Mouse (Mus musculus) CH12.LX (cell line): ENCODE measurements around the gene Cdk5. TPM values are rescaled to one million over a fixed set of nuclear protein-coding genes. Genes with fewer than 3 reads are reported as not detected.

Source experiments
- DNase-seq: peaks from one replicate; pipeline ENCODE4 v3.0.0-alpha.2; 2013; ENCODE audit errors: extremely low read depth
- H3K27ac ChIP-seq: 2 replicates; pipeline ENCODE4 v1.5.1; 2012; ENCODE audit warnings: low read depth, mild to moderate bottlenecking, control low read depth, moderate library complexity; ENCODE audit not compliant: insufficient read depth
- H3K27me3 ChIP-seq: replicated peaks from 2 replicates; pipeline ENCODE3; 2012; ENCODE audit warnings: inconsistent platforms
- H3K36me3 ChIP-seq, 2 experiments: replicated peaks in 1 of 2; 2 replicates each; pipeline versions ENCODE3 to v1.6.1; 2012; ENCODE audit warnings: inconsistent platforms in 1 of 2, low read length in 1 of 2, mild to moderate bottlenecking in 1 of 2, mixed read lengths in 1 of 2, moderate library complexity in 1 of 2; ENCODE audit not compliant: control insufficient read depth in 1 of 2, insufficient read depth in 1 of 2
- H3K4me1 ChIP-seq, 2 experiments: 2 replicates each; pipeline ENCODE4 v1.6.1; 2012; ENCODE audit warnings: inconsistent platforms in 1 of 2, moderate library complexity in 1 of 2; ENCODE audit not compliant: insufficient read depth in 2 of 2, control insufficient read depth in 1 of 2
- H3K4me2 ChIP-seq: 2 replicates; pipeline ENCODE4 v1.6.1; 2012; ENCODE audit warnings: low read depth, mild to moderate bottlenecking, control low read depth; ENCODE audit not compliant: poor library complexity, insufficient read depth, severe bottlenecking
- H3K4me3 ChIP-seq, 3 experiments: fragments of 150-350 bp in 1 of 3; sonication (generic) in 1 of 3; replicated peaks in 1 of 3; 2 replicates each; pipeline versions ENCODE3 to v1.5.1; 2011 to 2012; ENCODE audit warnings: low read depth in 2 of 3, low read length in 2 of 3, mild to moderate bottlenecking in 2 of 3, moderate library complexity in 2 of 3, control low read depth in 1 of 3, improper control_type of control experiment in 1 of 3, inconsistent platforms in 1 of 3, mixed read lengths in 1 of 3; ENCODE audit not compliant: poor library complexity in 1 of 3
- H3K79me2 ChIP-seq: replicated peaks from 2 replicates; pipeline ENCODE4 v1.6.1; 2012; ENCODE audit warnings: mild to moderate bottlenecking, moderate library complexity; ENCODE audit not compliant: control insufficient read depth, poor library complexity, insufficient read depth, severe bottlenecking; ENCODE audit errors: extremely low read depth
- H3K9ac ChIP-seq: 2 replicates; pipeline ENCODE4 v1.6.1; 2012; ENCODE audit warnings: low read depth, mild to moderate bottlenecking, control low read depth, moderate library complexity; ENCODE audit not compliant: insufficient read depth
- H3K9me3 ChIP-seq: replicated peaks from 2 replicates; pipeline ENCODE3; 2012; ENCODE audit warnings: low read length, inconsistent platforms, mixed read lengths
- BHLHE40 ChIP-seq: IDR thresholded peaks from 2 replicates; pipeline ENCODE4 v1.6.1; 2011; ENCODE audit warnings: mild to moderate bottlenecking, low read depth, low read length, improper control_type of control experiment
- CTCF ChIP-seq, 2 experiments: IDR thresholded peaks in 1 of 2; conservative IDR thresholded peaks in 1 of 2; 2 replicates each; pipeline ENCODE4 v1.5.1; 2011 to 2012; ENCODE audit warnings: low read depth in 2 of 2, low read length in 2 of 2, improper control_type of control experiment in 1 of 2, inconsistent platforms in 1 of 2, mild to moderate bottlenecking in 1 of 2, moderate library complexity in 1 of 2
- HCFC1 ChIP-seq: IDR thresholded peaks from 2 replicates; pipeline ENCODE4 v1.6.1; 2012; ENCODE audit warnings: low read depth, mild to moderate bottlenecking, inconsistent platforms, low read length, improper control_type of control experiment
- IRF4 ChIP-seq: IDR thresholded peaks from 2 replicates; pipeline ENCODE4 v1.6.1; 2014; ENCODE audit warnings: low read depth, mild to moderate bottlenecking, inconsistent platforms, low read length, improper control_type of control experiment
- JUND ChIP-seq: conservative IDR thresholded peaks from 2 replicates; pipeline ENCODE4 v1.6.1; 2011; ENCODE audit warnings: low read depth, low read length, improper control_type of control experiment
- MAX ChIP-seq: IDR thresholded peaks from 2 replicates; pipeline ENCODE4 v1.6.1; 2011; ENCODE audit warnings: low read length, improper control_type of control experiment
- MEF2A ChIP-seq: IDR thresholded peaks from 2 replicates; pipeline ENCODE4 v1.6.1; 2014; ENCODE audit warnings: low read depth, mild to moderate bottlenecking, inconsistent platforms, low read length, improper control_type of control experiment, borderline replicate concordance
- MYC ChIP-seq: IDR thresholded peaks from 2 replicates; pipeline ENCODE4 v1.6.1; 2011; ENCODE audit warnings: low read depth, mild to moderate bottlenecking, improper control_type of control experiment, low read length
- POLR2A ChIP-seq: IDR thresholded peaks from 2 replicates; pipeline ENCODE4 v1.6.1; 2011; ENCODE audit warnings: low read depth, mild to moderate bottlenecking, improper control_type of control experiment, low read length
- RAD21 ChIP-seq: IDR thresholded peaks from 2 replicates; pipeline ENCODE4 v1.6.1; 2011; ENCODE audit warnings: low read depth, mild to moderate bottlenecking, low read length, improper control_type of control experiment, moderate library complexity
- SIN3A ChIP-seq: IDR thresholded peaks from 2 replicates; pipeline ENCODE4 v1.6.1; 2012; ENCODE audit warnings: low read length, improper control_type of control experiment, inconsistent platforms
- SMC3 ChIP-seq: IDR thresholded peaks from 2 replicates; pipeline ENCODE4 v1.6.1; 2011; ENCODE audit warnings: low read depth, low read length, improper control_type of control experiment
- TCF12 ChIP-seq: IDR thresholded peaks from 2 replicates; pipeline ENCODE4 v1.6.1; 2014; ENCODE audit warnings: low read depth, mild to moderate bottlenecking, inconsistent platforms, low read length, improper control_type of control experiment
- UBTF ChIP-seq: IDR thresholded peaks from 2 replicates; pipeline ENCODE4 v1.6.1; 2012; ENCODE audit warnings: low read depth, mild to moderate bottlenecking, inconsistent platforms, low read length, improper control_type of control experiment, moderate library complexity
- USF1 ChIP-seq: IDR thresholded peaks from 2 replicates; pipeline ENCODE4 v1.6.1; 2014; ENCODE audit warnings: low read depth, mild to moderate bottlenecking, inconsistent platforms, low read length, improper control_type of control experiment
- USF2 ChIP-seq: conservative IDR thresholded peaks from 2 replicates; pipeline ENCODE4 v1.6.1; 2011; ENCODE audit warnings: low read depth, low read length, improper control_type of control experiment
- ZMIZ1 ChIP-seq: IDR thresholded peaks from 2 replicates; pipeline ENCODE4 v1.6.1; 2012; ENCODE audit warnings: low read depth, mild to moderate bottlenecking, inconsistent platforms, low read length, improper control_type of control experiment
- dilution Hi-C: fragments of 300-500 bp; cut with MboI; formaldehyde crosslinking; loops from 2 replicates; pipeline ENCODE4 v1.14.3; 2020; ENCODE audit warnings: low sequenced_read_pairs; ENCODE audit not compliant: extremely low pct_unique_long_range_greater_than_20kb, extremely low pct_ligation_motif_present
- in situ Hi-C: fragments of 300-500 bp; cut with MboI; formaldehyde crosslinking; loops from 3 replicates; pipeline ENCODE4 v1.14.3; 2019; ENCODE audit warnings: low sequenced_read_pairs, low pct_ligation_motif_present, low pct_unique_long_range_greater_than_20kb, mixed read lengths
- polyA plus RNA-seq: library from polyadenylated mRNA; unstranded; fragments of >175 nt; gene quantifications from 2 replicates; pipeline ENCODE4 v1.2.1, GENCODE M21; 2012; ENCODE audit warnings: low read depth; ENCODE audit not compliant: insufficient read length
- total RNA-seq, 2 experiments: library from RNA; depleted of rRNA; stranded (reverse); fragments of 300-350 nt in 1 of 2; fragments of >200 nt in 1 of 2; gene quantifications; 2 replicates each; pipeline ENCODE4 v1.2.3; 2012 to 2014

Gene Cdk5
- total and polyA plus RNA-seq, 3 experiments, result 7.4 to 26.6 (median 12.1) TPM

DNA sequence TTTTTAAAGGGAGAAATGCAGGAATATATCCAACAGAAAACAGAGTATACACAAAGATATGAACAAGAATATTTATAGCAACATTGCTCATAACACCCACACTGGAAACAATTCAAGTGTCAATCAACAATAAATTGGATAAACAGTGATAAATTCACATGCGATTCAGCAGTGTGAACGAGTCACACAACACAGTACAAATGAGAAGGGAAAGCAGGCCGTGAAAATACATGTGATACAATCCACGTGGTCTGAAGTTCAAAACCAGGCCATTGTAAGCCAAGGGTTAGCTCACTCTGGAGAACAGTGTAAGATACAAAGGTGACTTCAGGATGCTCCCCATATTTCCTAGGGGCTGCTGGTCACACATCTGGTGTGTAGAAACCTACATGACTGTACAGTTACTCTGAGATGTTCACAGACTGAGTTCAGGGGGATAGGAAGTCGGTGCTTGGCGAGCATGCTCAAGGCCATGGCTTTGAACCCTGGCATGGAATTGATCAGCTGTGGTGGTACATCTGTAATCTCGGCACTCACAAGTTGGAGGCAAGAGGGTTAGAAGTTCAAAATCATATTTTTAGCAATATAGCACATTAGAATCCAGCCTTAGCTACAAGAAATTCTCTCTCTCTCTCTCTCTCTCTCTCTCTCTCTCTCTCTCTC, 48.5 kb downstream of the Cdk5 start:
- Histone ChIP-seq H3K9ac (no peak overlapping the region), H3K4me1 (no peaks in the 10 kb centered on the region), H3K27me3 (peaks cover 29% of the 10 kb centered on the region), H3K4me2 (no peak overlapping the region)
- in situ Hi-C loops, result no loop called here
- TF ChIP-seq ZMIZ1 (no peak), USF2 (no peak), SIN3A (no peak), CTCF (conservative IDR thresholded peaks at IDR 0.05 in 1 of 2, IDR thresholded peaks at IDR 0.05 in 1 of 2; ENCODE audit: low read depth in 2 of 2, low read length in 2 of 2) (no peak), RAD21 (no peak), SMC3 (no peak), JUND (no peak), IRF4 (no peak), HCFC1 (no peak), MAX (no peak)
- TF ChIP-seq, all 38 proteins: peak for 0
- Histone ChIP-seq H3K36me3 (no peaks in the 10 kb centered on the region), H3K79me2 (no peaks in the 10 kb centered on the region), H3K27ac (no peak overlapping the region), H3K9me3 (no peaks in the 10 kb centered on the region), H3K4me3 (no peak overlapping the region)
- no peak for DNase-seq
- dilution Hi-C loops, result no loop called here

GRCm38 (mm10) chr5:24374216-24374615, 49.1 kb downstream of the Cdk5 start:
- no peak for DNase-seq
- H3K4me2 ChIP-seq, result no peak overlapping the region
- H3K9me3 ChIP-seq, result no peaks in the 10 kb centered on the region
- no peak overlapping the region for H3K27ac ChIP-seq
- dilution Hi-C loops (no loop called here), in situ Hi-C loops (no loop called here)
- H3K4me3 ChIP-seq, result no peak overlapping the region
- no peak for TF ChIP-seq POLR2A
- no peak for TF ChIP-seq MAX
- TF ChIP-seq SIN3A, result no peak
- TF ChIP-seq UBTF, result no peak
- TF ChIP-seq BHLHE40, result no peak
- no peak for TF ChIP-seq TCF12
- no peak for TF ChIP-seq MYC
- no peak for TF ChIP-seq CTCF (conservative IDR thresholded peaks at IDR 0.05 in 1 of 2, IDR thresholded peaks at IDR 0.05 in 1 of 2; ENCODE audit: low read depth in 2 of 2, low read length in 2 of 2)
- no peak for TF ChIP-seq USF1
- TF ChIP-seq MEF2A, result no peak
- H3K79me2 ChIP-seq, result no peaks in the 10 kb centered on the region
- no peaks in the 10 kb centered on the region for H3K4me1 ChIP-seq
- peaks cover 35% of the 10 kb centered on the region for H3K27me3 ChIP-seq
- H3K36me3 ChIP-seq, result no peaks in the 10 kb centered on the region
- no peak overlapping the region for H3K9ac ChIP-seq
